Mouse (Mus musculus) spleen, adult 2 months (tissue): ENCODE measurements around the gene Cib1.

Source experiments
- CTCF ChIP-seq: fragments of 200-500 bp; IDR thresholded peaks from 2 replicates; pipeline ENCODE4 v1.5.1; 2011; ENCODE audit warnings: mild to moderate bottlenecking, inconsistent platforms; ENCODE audit not compliant: insufficient read depth, insufficient read length, insufficient replicate concordance; ENCODE audit errors: extremely low read depth
- POLR2A ChIP-seq: fragments of 200-500 bp; IDR thresholded peaks from 2 replicates; pipeline ENCODE4 v1.6.1; 2011; ENCODE audit warnings: low read depth, low read length, inconsistent platforms

- TF ChIP-seq CTCF (no peak), POLR2A (no peak)
Observed at GRCm38 (mm10) chr7:80273456-80273855, 40.8 kb upstream of the Cib1 start.
